Mouse (Mus musculus): Measurements from ENCODE around the gene Mcf2l. TPM values are rescaled to one million over a fixed set of nuclear protein-coding genes. Genes with fewer than 3 reads are reported as not detected.

The Mcf2l gene
- 11.0 and 13.1 TPM in 2 replicates for polyA plus RNA-seq (2015; fragmentation: Nextera tagmentation; extraction: Ambion mirVana)

DNA sequence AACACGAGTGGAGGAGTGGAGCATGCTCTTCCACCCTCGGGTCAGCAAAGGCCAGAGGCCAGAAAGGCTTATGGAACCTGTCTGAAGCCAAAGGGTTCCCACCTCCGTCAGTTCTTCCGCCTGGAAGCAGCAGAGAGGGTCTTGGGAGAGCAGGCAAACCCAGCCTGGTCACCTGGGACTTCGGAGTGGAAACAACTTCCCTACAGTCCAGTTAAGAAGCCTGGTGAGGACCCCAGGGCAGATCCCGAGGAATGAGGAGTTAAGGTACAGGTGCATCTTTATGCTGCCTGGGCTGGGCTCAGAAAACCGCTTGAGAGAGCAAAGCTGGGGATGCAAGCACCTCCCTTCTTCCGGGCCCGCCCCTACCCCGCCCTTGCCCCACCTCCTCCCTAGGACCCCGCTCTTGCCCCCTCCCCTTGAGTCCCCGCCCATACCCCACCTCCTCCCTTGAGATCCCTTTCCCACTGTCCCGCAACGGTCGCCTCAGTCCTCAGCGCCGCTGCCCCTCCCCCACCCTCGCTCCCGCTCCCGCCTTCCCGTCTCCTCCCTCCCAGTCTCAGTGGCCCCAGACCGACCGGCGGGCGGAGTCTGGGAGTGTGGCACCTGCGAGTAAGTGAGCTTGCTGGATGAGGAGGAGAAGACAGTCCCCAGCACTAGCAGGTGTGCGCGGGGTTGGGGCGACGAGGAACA is at the start of gene Mcf2l:
TSS of gene Mcf2l (plus strand) at position 450 of the 690 bp plus-strand sequence.
- under 1% methylated on average over 29 of the region's 30 CpGs for WGBS
- peaks cover 47% of the 10 kb centered on the region for H3K27me3 ChIP-seq
- ATAC-seq (ENCODE audit: low FRiP score, low read depth): peak; percentile 67
- no peaks in the 10 kb centered on the region for H3K9me3 ChIP-seq
- H3K9ac ChIP-seq: peak within 1 kb of the TSS; percentile 43; the same call in 1 of the 2 replicates
- H3K4me2 ChIP-seq (replicated peaks): peak within 1 kb of the TSS; percentile 76
- H3K36me3 ChIP-seq: no peaks in the 10 kb centered on the region
- peaks cover 9% of the 10 kb centered on the region for H3K4me1 ChIP-seq
- H3K4me3 ChIP-seq: peak within 1 kb of the TSS; percentile 53
- no peak within 1 kb of the TSS for H3K27ac ChIP-seq

DNA sequence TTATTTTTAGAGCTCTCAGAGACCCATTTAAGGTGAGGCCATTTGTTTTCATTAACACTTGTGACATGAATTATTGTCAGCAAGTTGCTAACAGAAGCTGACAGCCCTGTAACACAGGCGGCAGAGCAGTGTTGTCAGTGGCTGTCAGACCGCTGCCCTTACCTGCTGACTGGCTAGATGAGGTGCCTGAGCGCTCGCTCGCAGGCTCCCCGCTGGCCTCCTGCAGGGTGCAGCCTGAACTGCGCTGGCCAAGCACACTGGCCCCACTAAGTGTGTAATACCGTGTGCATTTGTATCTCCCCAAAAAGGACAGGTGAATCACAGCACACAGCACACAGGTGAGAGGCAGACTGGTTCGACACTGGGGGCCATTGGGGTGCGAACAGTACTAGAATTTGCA is 49.0 kb upstream of the Mcf2l start:
- Histone ChIP-seq H3K4me3 (no peak overlapping the region), H3K4me2 (replicated peaks) (no peak overlapping the region), H3K27me3 (no peaks in the 10 kb centered on the region), H3K36me3 (peaks cover 96% of the 10 kb centered on the region), H3K27ac (no peak overlapping the region), H3K4me1 (no peaks in the 10 kb centered on the region), H3K9ac (no peak overlapping the region), H3K9me3 (no peaks in the 10 kb centered on the region)
- WGBS: 55% methylated on average over 10 of the region's 10 CpGs
- ATAC-seq (ENCODE audit: low FRiP score, low read depth): no peak

DNA sequence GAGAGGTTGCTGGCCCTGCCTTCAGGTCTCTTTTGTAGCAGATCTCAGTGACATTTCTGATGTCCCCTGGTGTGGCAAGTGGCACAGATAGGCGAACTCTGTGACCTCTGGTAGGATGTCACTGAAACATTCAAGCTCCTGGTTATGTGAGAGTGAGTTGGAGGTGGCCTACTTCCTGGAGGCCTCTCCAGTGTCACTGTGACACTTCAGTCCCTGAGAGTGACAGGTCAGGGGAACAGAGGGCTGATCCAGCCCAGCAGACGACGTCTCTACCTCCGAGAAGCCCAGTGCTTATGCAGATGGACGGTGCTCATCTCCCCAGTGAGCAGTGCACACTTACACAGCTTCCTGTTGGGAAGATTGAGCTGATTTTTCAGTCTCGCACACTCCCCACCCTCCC is 48.4 kb upstream of the Mcf2l start:
- H3K9ac ChIP-seq: no peak overlapping the region
- 71% methylated on average over 6 of the region's 6 CpGs for WGBS

DNA sequence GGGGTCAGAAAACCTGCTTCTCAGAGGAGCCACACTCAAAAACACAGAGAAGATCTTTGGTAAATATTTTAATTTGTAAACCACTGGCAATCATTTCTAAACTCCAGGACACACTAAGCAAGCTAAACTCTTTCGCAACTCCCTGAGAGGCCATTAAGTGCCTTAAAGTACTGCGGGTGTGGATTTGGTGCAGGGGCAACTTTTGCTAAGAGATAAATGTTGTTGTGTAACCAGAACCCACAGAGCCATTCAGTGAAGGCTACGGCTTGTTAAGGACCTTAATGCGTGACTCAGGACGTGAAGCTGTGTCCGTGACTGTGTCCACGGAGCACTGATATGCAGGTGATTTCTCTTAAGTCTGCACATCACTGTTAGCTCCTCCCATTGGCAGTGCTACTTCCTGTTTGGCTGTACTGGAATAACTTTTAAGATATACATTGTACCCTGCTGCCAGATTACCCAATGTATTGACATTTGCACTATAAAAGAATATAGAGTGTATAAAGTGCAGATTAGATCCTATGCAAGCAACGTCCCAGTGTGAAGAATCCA is 47.8 kb upstream of the Mcf2l start:
- no peak for ATAC-seq (ENCODE audit: low FRiP score, low read depth)
- Histone ChIP-seq H3K36me3 (peaks cover 98% of the 10 kb centered on the region), H3K27ac (no peak overlapping the region), H3K9ac (no peak overlapping the region), H3K4me1 (no peaks in the 10 kb centered on the region), H3K4me3 (no peak overlapping the region), H3K27me3 (no peaks in the 10 kb centered on the region), H3K4me2 (replicated peaks) (no peak overlapping the region), H3K9me3 (no peaks in the 10 kb centered on the region)
- WGBS: 87% methylated on average over 8 of the region's 8 CpGs

More for the DNA sequence above, 48.4 kb upstream of the Mcf2l start:
- Histone ChIP-seq H3K9me3 (no peaks in the 10 kb centered on the region), H3K4me2 (replicated peaks) (no peak overlapping the region), H3K4me3 (no peak overlapping the region), H3K4me1 (no peaks in the 10 kb centered on the region), H3K27me3 (no peaks in the 10 kb centered on the region), H3K36me3 (peaks cover 96% of the 10 kb centered on the region), H3K27ac (no peak overlapping the region)
- no peak for ATAC-seq (ENCODE audit: low FRiP score, low read depth)

DNA sequence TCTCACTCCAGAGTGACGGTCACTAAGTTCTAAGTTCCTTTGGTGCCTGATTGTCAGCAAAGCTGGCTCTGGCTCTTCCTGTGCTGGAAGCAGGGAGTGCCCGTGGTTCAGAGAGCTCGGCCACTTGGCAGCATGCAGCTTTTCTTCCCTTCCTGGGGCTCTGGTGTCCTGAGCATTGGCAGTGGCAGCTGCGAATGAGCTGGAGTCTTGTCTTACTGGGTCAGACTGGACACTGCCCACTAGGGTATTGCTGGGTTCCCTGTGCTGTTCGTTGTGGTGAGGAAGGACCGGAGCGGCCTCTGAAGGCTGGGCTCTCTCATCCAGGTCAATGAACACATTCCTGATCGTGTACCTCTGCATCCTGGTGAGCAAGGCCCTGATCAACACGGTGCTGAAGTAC is 46.5 kb upstream of the Mcf2l start:
- no peak overlapping the region for H3K4me2 ChIP-seq (replicated peaks)
- H3K36me3 ChIP-seq: peaks cover 98% of the 10 kb centered on the region
- 86% methylated on average over 9 of the region's 9 CpGs for WGBS

DNA sequence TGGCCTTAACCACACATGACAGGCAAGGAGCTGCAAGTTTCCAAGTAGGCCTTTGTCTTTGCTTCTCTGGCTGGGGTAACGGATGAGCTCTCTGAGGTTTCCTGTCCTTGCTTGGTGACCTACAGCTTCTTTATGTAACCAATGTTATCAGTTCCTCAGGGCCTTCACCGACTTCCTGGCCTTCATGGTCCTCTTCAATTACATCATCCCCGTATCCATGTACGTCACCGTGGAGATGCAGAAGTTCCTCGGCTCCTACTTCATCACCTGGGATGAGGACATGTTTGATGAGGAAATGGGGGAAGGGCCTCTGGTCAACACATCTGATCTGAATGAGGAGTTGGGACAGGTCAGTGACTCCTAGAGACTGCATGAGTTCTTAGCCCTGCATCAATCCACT is 45.3 kb upstream of the Mcf2l start:
- H3K4me3 ChIP-seq: no peak overlapping the region
- no peak overlapping the region for H3K9ac ChIP-seq
- H3K4me1 ChIP-seq: no peaks in the 10 kb centered on the region
- H3K27me3 ChIP-seq: no peaks in the 10 kb centered on the region
- no peak for ATAC-seq (ENCODE audit: low FRiP score, low read depth)
- H3K27ac ChIP-seq: no peak overlapping the region
- WGBS: 91% methylated on average over 6 of the region's 6 CpGs
- peaks cover 98% of the 10 kb centered on the region for H3K36me3 ChIP-seq
- H3K9me3 ChIP-seq: no peaks in the 10 kb centered on the region
- H3K4me2 ChIP-seq (replicated peaks): no peak overlapping the region

More for the DNA sequence above, 46.5 kb upstream of the Mcf2l start:
- no peak overlapping the region for H3K9ac ChIP-seq
- no peaks in the 10 kb centered on the region for H3K4me1 ChIP-seq
- no peak overlapping the region for H3K27ac ChIP-seq
- H3K27me3 ChIP-seq: no peaks in the 10 kb centered on the region
- H3K9me3 ChIP-seq: no peaks in the 10 kb centered on the region
- no peak overlapping the region for H3K4me3 ChIP-seq
- ATAC-seq (ENCODE audit: low FRiP score, low read depth): no peak

DNA sequence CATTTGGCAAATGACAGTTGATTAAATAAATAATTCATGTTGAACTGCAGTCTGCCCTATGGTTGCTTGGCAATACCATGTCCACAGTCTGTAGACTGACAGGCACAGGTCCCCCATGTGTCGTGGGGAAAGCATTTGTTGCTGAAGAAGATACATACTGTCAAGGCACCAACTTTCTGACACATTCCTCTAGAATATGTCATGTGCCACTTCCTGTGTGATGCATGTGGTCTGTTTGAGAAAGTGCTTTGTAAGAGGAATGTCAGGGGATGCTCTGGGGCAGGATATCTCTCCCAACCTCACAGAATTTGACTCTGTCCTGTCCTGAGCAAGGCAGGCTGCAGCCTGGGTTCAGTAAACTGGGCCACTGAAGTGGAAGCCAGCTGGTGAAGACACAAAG is 44.2 kb upstream of the Mcf2l start:
- ATAC-seq (ENCODE audit: low FRiP score, low read depth): no peak
- Histone ChIP-seq H3K9me3 (no peaks in the 10 kb centered on the region), H3K4me3 (no peak overlapping the region), H3K4me2 (replicated peaks) (no peak overlapping the region), H3K27ac (no peak overlapping the region), H3K9ac (no peak overlapping the region), H3K36me3 (peaks cover 98% of the 10 kb centered on the region), H3K4me1 (no peaks in the 10 kb centered on the region), H3K27me3 (no peaks in the 10 kb centered on the region)
- WGBS: 74% methylated on average over 1 of the region's 1 CpGs

DNA sequence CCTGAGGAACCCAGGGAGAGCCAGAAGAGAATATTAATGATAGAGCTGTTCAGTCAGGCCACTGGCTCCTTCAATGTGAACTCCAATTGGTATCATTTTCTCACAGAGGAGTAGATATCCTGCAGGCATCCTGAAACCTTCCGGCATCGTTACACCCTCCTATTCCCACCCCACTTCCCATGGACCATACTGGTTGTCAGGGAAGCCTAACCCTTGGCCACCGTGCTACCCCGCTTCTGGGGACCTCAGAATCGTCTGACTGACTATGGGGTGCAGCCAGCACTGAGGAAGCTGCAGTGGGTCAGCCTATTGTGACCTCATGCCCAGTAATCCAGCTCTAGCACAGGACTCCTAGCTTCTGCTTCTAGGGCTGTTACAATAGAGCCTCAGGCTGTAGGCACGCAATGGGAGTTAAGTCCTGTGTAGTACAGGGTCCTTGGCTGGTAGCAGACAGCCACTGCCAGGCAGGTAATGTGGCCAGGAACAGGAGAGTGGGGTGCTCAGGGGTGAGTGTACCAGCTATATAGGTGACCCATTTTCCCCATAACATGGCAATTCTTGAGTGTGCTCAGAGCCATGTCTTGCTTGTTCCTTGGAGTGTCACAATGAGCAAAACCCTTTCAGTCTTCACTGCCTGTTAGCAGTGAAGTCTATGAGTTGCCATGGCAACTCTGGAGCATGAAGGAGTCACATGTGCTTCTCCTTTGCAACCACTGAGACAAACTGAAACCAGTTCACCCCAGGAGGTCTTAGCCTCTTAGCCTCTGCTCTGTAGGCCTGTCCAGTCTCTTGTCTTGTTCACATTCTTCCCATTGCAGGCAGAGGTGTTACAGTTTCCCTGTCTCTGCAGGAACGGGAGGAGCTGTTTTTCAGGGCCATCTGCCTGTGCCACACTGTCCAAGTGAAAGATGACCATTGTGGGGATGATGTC is 41.7 kb upstream of the Mcf2l start:
- Histone ChIP-seq H3K36me3 (peaks cover 98% of the 10 kb centered on the region), H3K4me2 (replicated peaks) (no peak overlapping the region), H3K4me1 (no peaks in the 10 kb centered on the region), H3K9me3 (no peaks in the 10 kb centered on the region), H3K4me3 (no peak overlapping the region), H3K27ac (no peak overlapping the region), H3K27me3 (no peaks in the 10 kb centered on the region), H3K9ac (no peak overlapping the region)
- no peak for ATAC-seq (ENCODE audit: low FRiP score, low read depth)
- 88% methylated on average over 7 of the region's 7 CpGs for WGBS

DNA sequence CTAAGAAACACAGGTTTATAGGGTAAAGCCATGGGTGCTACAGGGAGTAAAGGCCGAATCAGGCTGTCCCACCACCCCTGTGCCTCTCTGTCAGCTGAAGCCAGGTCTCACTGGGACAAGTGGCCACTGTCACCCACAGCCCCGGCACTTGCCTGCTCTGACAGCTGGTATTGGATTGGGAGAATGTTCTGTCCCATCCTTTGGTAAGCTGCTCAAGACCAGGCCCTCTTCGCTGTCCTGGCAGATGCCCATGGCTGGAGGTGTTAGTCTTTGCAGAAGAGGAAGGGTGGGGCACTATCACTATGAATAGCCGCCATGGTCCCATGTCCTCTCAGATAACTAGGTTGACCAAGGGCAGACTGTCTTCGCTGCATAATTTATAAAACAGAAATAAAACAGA is 40.0 kb upstream of the Mcf2l start:
- ATAC-seq (ENCODE audit: low FRiP score, low read depth): no peak
- Histone ChIP-seq H3K9ac (no peak overlapping the region), H3K4me2 (replicated peaks) (no peak overlapping the region), H3K36me3 (peaks cover 96% of the 10 kb centered on the region), H3K27ac (no peak overlapping the region), H3K4me1 (no peaks in the 10 kb centered on the region), H3K4me3 (no peak overlapping the region), H3K9me3 (no peaks in the 10 kb centered on the region), H3K27me3 (no peaks in the 10 kb centered on the region)
- WGBS: 92% methylated on average over 5 of the region's 5 CpGs

DNA sequence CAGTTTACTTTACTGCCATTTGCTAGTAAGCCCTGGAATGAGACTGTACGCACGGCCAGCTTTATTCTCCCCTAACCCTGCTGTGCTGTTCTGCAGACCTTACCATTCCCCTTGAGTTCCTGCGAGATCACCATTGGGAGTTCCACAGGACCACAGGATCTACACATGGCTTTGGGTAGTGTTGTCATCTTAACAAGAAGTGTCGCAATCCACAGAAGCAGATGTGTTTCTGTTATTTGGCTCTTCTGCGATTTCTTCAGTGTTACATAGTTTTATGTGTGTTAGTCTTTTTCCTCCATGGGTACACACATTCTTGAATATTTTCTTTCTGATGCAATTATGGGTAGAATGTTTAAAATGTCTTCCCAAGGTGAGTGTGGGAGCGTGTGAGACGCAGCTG is 32.8 kb upstream of the Mcf2l start:
- Histone ChIP-seq H3K9me3 (no peaks in the 10 kb centered on the region), H3K27me3 (no peaks in the 10 kb centered on the region), H3K4me3 (no peak overlapping the region), H3K4me2 (replicated peaks) (no peak overlapping the region), H3K9ac (no peak overlapping the region), H3K36me3 (peaks cover 95% of the 10 kb centered on the region), H3K4me1 (no peaks in the 10 kb centered on the region), H3K27ac (no peak overlapping the region)
- 81% methylated on average over 7 of the region's 7 CpGs for WGBS
- no peak for ATAC-seq (ENCODE audit: low FRiP score, low read depth)

DNA sequence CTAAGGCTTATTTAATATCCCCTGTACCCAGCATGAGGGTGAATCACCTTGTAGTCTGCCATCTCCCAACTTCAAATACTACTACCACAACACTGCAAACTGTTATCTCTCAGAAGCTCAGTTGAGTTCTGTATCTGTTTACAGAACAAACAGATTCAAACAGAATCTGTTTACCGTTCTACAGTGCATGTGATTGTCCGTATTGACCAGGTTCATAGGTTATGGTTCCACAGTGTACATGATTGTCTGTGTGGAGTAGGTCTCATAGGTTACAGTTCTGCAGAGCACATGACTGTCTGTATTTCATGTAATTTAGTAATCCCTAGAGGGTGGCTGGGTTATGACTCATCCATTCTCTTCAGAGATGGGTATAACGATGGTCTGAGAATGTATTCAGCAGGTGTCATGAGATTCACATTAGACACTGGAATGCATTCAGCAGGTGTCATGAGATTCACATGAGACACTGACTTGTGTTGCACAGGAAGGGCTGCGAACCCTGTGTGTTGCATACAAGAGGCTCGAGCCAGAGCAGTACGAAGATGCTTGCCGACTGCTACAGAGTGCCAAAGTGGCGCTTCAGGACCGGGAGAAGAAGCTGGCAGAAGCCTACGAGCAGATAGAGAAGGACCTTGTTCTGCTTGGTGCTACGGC is 31.1 kb upstream of the Mcf2l start:
- 92% methylated on average over 11 of the region's 11 CpGs for WGBS
- Histone ChIP-seq H3K4me3 (no peak overlapping the region), H3K27ac (no peak overlapping the region), H3K4me2 (replicated peaks) (no peak overlapping the region), H3K9ac (no peak overlapping the region), H3K27me3 (no peaks in the 10 kb centered on the region), H3K4me1 (no peaks in the 10 kb centered on the region), H3K9me3 (no peaks in the 10 kb centered on the region), H3K36me3 (peaks cover 92% of the 10 kb centered on the region)
- no peak for ATAC-seq (ENCODE audit: low FRiP score, low read depth)

Measured in limb, embryonic 13.5 days (tissue).